Mouse (Mus musculus): Measurements from ENCODE around the gene Hsph1. TPM values are rescaled to one million over a fixed set of nuclear protein-coding genes. Genes with fewer than 3 reads are reported as not detected.

Hsph1 gene
- polyA plus RNA-seq, 1 experiment = 12.3 TPM

- Histone ChIP-seq H3K9me3 (no peaks in the 10 kb centered on the region), H3K27me3 (replicated peaks) (no peaks in the 10 kb centered on the region), H3K4me3 (replicated peaks) (no peak overlapping the region), H3K36me3 (replicated peaks; ENCODE audit: low read length) (peaks cover 97% of the 10 kb centered on the region), H3K4me1 (peaks cover 72% of the 10 kb centered on the region)
- TF ChIP-seq GATA1 (IDR thresholded peaks at IDR 0.05; ENCODE audit: borderline replicate concordance, low read length) = no peak
- no peak for TF ChIP-seq FLI1 (IDR thresholded peaks at IDR 0.05; ENCODE audit: low read length)
These were observed 13.5 kb downstream of the Hsph1 start for GRCm38 (mm10) chr5:149622644-149623043.

DNA sequence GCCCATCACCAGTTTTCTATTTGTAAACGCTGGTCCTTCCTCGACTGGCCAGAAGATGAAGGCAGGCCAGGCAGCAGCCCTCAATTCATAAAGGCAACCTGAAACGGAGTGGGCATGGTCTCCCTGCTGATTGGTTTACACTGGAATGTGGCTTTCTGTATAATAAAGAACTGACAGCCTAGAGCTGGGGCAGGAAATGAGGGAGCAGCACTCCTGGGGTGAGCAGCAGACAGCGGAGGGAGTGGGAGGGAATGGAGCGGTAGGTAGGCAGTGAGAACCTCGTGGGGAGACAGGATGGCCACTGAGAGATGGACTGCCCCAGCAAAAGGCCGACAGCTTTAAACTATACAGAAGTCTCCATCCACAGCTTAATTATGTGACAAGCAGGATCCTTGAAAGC, 14.0 kb downstream of the Hsph1 start:
- TF ChIP-seq FLI1 (IDR thresholded peaks at IDR 0.05; ENCODE audit: low read length) (no peak), GATA1 (IDR thresholded peaks at IDR 0.05; ENCODE audit: borderline replicate concordance, low read length) (no peak)
- H3K36me3 ChIP-seq (replicated peaks; ENCODE audit: low read length) = peaks cover 97% of the 10 kb centered on the region
- peaks cover 68% of the 10 kb centered on the region for H3K4me1 ChIP-seq

DNA sequence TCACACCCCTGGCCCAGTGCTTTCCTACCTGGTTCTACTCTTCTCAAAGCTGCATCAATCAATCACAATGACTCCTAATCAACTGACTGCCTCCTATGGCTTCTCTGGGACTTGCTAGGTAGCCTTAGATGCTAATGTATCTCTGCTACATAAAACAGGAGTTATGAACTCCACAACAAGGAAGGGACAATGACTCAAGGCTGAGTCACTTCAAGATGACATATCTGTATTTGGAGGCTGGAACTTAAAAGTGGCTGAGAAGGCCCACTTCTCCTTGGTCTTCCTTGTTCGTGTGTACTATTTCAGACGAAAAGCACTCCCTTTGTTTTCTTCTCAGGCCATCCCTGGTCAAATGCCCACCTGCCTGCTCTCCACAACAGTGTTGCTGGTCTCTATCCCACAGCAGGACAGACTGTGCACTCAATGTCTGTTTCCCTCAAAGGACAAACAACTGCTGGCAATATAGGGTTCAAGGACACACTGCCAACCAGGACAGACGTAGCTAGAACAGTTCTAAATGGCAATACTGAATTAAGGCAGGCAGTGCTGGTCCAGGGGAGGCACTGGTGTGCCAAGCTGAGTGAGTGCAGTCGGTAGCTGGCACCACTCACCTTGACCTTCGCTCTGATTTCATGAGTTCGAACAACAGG, 18.3 kb downstream of the Hsph1 start:
- no peaks in the 10 kb centered on the region for H3K9me3 ChIP-seq
- peaks cover 96% of the 10 kb centered on the region for H3K36me3 ChIP-seq (replicated peaks; ENCODE audit: low read length)
- TF ChIP-seq FLI1 (IDR thresholded peaks at IDR 0.05; ENCODE audit: low read length) (no peak), GATA1 (IDR thresholded peaks at IDR 0.05; ENCODE audit: borderline replicate concordance, low read length) (no peak)
- peaks cover 41% of the 10 kb centered on the region for H3K4me1 ChIP-seq
- H3K4me3 ChIP-seq (replicated peaks) = no peak overlapping the region
- H3K27me3 ChIP-seq (replicated peaks) = no peaks in the 10 kb centered on the region

More for the DNA sequence above, 14.0 kb downstream of the Hsph1 start:
- Histone ChIP-seq H3K4me3 (replicated peaks) (no peak overlapping the region), H3K9me3 (no peaks in the 10 kb centered on the region), H3K27me3 (replicated peaks) (no peaks in the 10 kb centered on the region)

GRCm38 (mm10) chr5:149616817-149617216, 19.4 kb downstream of the Hsph1 start:
- Histone ChIP-seq H3K27me3 (replicated peaks) (no peaks in the 10 kb centered on the region), H3K36me3 (replicated peaks; ENCODE audit: low read length) (peaks cover 85% of the 10 kb centered on the region)

GRCm38 (mm10) chr5:149616138-149616537, 20.0 kb downstream of the Hsph1 start:
- no peaks in the 10 kb centered on the region for H3K9me3 ChIP-seq
- no peaks in the 10 kb centered on the region for H3K27me3 ChIP-seq (replicated peaks)
- peaks cover 79% of the 10 kb centered on the region for H3K36me3 ChIP-seq (replicated peaks; ENCODE audit: low read length)
- no peak for TF ChIP-seq FLI1 (IDR thresholded peaks at IDR 0.05; ENCODE audit: low read length)
- H3K4me3 ChIP-seq (replicated peaks) = no peak overlapping the region
- peaks cover 38% of the 10 kb centered on the region for H3K4me1 ChIP-seq

More at GRCm38 (mm10) chr5:149616817-149617216, 19.4 kb downstream of the Hsph1 start:
- Histone ChIP-seq H3K4me3 (replicated peaks) (no peak overlapping the region), H3K4me1 (peaks cover 41% of the 10 kb centered on the region), H3K9me3 (no peaks in the 10 kb centered on the region)
- TF ChIP-seq GATA1 (IDR thresholded peaks at IDR 0.05; ENCODE audit: borderline replicate concordance, low read length) (no peak), FLI1 (IDR thresholded peaks at IDR 0.05; ENCODE audit: low read length) (no peak)

DNA sequence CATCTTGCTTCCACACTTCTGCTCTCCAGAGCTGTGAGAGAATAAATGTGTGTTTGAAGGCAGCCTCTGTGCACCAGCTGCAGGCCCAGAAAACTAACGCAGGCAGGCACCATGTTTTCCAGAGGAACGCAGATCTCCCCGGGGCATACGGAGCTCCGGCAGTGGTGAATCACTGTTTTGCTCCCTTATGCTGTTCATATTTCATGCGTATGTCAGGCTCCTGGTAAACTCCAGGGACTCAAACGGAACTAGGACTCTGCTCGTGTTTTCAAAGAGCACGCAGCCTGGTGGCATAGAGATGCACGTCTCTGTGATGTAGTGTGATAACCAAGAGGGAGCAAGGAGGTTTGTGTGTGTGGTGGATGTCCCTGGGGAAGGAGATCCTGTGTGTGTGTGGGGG, 23.4 kb downstream of the Hsph1 start:
- peaks cover 29% of the 10 kb centered on the region for H3K4me1 ChIP-seq
- H3K27me3 ChIP-seq (replicated peaks) = peaks cover 2% of the 10 kb centered on the region
- 0 out of 2 replicates have a peak, but pooled peaks cover 3% of the 10 kb centered on the region for H3K9me3 ChIP-seq
- peaks cover 45% of the 10 kb centered on the region for H3K36me3 ChIP-seq (replicated peaks; ENCODE audit: low read length)
- TF ChIP-seq FLI1 (IDR thresholded peaks at IDR 0.05; ENCODE audit: low read length) = no peak
- TF ChIP-seq GATA1 (IDR thresholded peaks at IDR 0.05; ENCODE audit: borderline replicate concordance, low read length) = no peak
- H3K4me3 ChIP-seq (replicated peaks) = no peak overlapping the region

- Histone ChIP-seq H3K4me3 (replicated peaks) (peak overlapping the region; percentile 17), H3K4me1 (peaks cover 28% of the 10 kb centered on the region), H3K9me3 (0 out of 2 replicates have a peak, but pooled peaks cover 3% of the 10 kb centered on the region), H3K36me3 (replicated peaks; ENCODE audit: low read length) (peaks cover 39% of the 10 kb centered on the region), H3K27me3 (replicated peaks) (peaks cover 2% of the 10 kb centered on the region)
- TF ChIP-seq GATA1 (IDR thresholded peaks at IDR 0.05; ENCODE audit: borderline replicate concordance, low read length) (no peak), FLI1 (IDR thresholded peaks at IDR 0.05; ENCODE audit: low read length) (no peak)
These were observed 24.0 kb downstream of the Hsph1 start for GRCm38 (mm10) chr5:149612165-149612518.

GRCm38 (mm10) chr5:149611476-149612164, 24.6 kb downstream of the Hsph1 start:
- Histone ChIP-seq H3K27me3 (replicated peaks) (peaks cover 2% of the 10 kb centered on the region), H3K4me3 (replicated peaks) (no peak overlapping the region), H3K4me1 (peaks cover 28% of the 10 kb centered on the region), H3K36me3 (replicated peaks; ENCODE audit: low read length) (peaks cover 34% of the 10 kb centered on the region), H3K9me3 (0 out of 2 replicates have a peak, but pooled peaks cover 3% of the 10 kb centered on the region)
- no peak for TF ChIP-seq FLI1 (IDR thresholded peaks at IDR 0.05; ENCODE audit: low read length)
- TF ChIP-seq GATA1 (IDR thresholded peaks at IDR 0.05; ENCODE audit: borderline replicate concordance, low read length) = no peak

GRCm38 (mm10) chr5:149607083-149607720, 29.0 kb downstream of the Hsph1 start:
- TF ChIP-seq FLI1 (IDR thresholded peaks at IDR 0.05; ENCODE audit: low read length) (no peak), GATA1 (IDR thresholded peaks at IDR 0.05; ENCODE audit: borderline replicate concordance, low read length) (no peak)
- Histone ChIP-seq H3K9me3 (peaks cover 30% of the 10 kb centered on the region), H3K4me1 (peaks cover 9% of the 10 kb centered on the region), H3K27me3 (replicated peaks) (peaks cover 2% of the 10 kb centered on the region), H3K36me3 (replicated peaks; ENCODE audit: low read length) (no peaks in the 10 kb centered on the region), H3K4me3 (replicated peaks) (no peak overlapping the region)

DNA sequence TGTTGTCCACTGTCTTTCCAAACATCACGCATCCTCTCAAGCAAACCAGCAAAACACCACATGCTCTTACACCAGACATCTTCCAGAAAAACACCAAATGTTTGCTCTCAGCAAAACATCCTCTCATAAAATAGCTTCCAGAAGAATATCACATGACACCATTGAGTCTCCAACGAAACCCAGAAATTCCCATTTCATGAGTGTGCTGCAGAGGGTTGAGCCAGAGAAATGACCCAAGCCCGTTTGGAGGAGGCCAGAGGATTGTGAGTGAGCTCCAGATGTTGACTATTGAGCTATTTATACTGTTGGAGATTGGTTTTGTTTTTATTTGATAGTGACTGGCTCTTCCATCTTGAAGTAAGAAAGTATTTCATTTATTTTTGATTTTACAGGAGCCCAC, 32.9 kb downstream of the Hsph1 start:
- H3K4me3 ChIP-seq (replicated peaks) = no peak overlapping the region
- no peak for TF ChIP-seq GATA1 (IDR thresholded peaks at IDR 0.05; ENCODE audit: borderline replicate concordance, low read length)
- no peak for TF ChIP-seq FLI1 (IDR thresholded peaks at IDR 0.05; ENCODE audit: low read length)
- H3K4me1 ChIP-seq = peaks cover 8% of the 10 kb centered on the region
- peaks cover 38% of the 10 kb centered on the region for H3K9me3 ChIP-seq
- H3K27me3 ChIP-seq (replicated peaks) = peaks cover 3% of the 10 kb centered on the region
- H3K36me3 ChIP-seq (replicated peaks; ENCODE audit: low read length) = no peaks in the 10 kb centered on the region
